Mouse (Mus musculus): ENCODE measurements around the gene Derl3.

DNA sequence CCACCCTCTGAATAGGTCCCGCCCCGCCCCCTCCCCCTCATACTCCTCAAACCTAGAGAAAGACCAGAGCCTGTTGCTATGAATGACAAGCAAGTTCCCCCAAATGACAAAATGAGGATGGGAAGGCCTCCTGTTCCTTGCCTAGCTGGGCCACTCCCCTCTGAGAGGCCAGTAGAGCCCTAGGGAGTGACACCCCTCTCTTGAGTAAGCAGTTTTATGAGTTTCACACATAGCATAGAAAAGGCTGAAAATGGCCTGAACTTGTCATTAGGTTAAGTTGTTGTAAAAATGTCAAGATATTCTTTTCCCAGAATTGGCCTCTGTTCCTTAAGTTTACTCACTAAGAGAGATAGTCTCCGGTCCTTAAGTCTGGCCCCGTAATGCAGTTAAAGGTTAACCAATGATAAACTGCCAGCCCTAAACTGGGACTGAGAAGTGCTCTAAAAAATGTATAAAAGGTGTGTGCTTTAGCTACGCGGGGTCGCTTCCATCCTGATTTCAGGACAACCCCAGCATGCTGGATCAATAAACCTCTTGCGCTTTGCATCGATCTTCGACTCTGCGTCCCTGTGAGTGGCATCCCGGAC is 40.6 kb upstream of the Derl3 start:
- TF ChIP-seq CTCF (IDR thresholded peaks at IDR 0.05; ENCODE audit: low read depth, low read length), result no peak
- no peak for TF ChIP-seq POLR2A (IDR thresholded peaks at IDR 0.05; ENCODE audit: extremely low read depth, insufficient read depth, low read length)

All from liver, adult 2 months (tissue).